Mouse (Mus musculus): ENCODE measurements at regions not wholly inside any gene's neighbourhood (a gene's known extent, or its start where the extent isn't known, plus 50 kb on each side); places are given as distances from the start of the nearest gene placed in this dataset.

DNA sequence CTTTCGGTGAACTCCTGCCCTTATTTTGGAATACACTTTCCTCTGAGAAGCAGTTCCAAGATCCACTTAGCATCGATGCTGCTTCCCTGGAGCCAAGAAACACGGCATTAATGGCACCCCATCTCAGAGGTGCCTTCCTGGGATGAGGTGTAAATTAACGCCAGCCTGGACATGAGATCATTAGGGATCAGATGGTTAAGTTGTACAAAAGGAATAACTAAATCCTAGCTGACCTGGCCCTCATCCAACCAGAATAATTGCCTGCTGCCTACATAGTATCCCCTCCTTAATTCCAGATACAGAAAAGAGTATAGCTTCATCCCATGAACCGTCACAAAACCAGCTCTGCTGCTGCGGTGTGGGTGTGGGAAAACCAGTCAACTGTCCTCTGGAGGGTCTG lies 304.6 kb upstream of the Nfe2l3 start:
- Histone ChIP-seq H3K9ac (replicated peaks; ENCODE audit: low read depth, low read length) (no peak overlapping the region), H3K4me3 (ENCODE audit: low read depth, low read length) (no peak overlapping the region), H3K27me3 (ENCODE audit: control insufficient read depth, insufficient read depth, low read length) (no peaks in the 10 kb centered on the region), H3K27ac (ENCODE audit: low read depth, low read length) (no peak overlapping the region), H3K36me3 (ENCODE audit: control insufficient read depth, insufficient read depth, low read length) (no peaks in the 10 kb centered on the region), H3K4me1 (ENCODE audit: control insufficient read depth, insufficient read depth, low read length) (no peaks in the 10 kb centered on the region), H3K4me2 (ENCODE audit: low read depth, low read length) (no peak overlapping the region), H3K9me3 (ENCODE audit: control insufficient read depth, low read length) (no peaks in the 10 kb centered on the region)
- 66% methylated on average over 6 of the region's 6 CpGs for WGBS
- ATAC-seq (ENCODE audit: low read depth): no peak

- no peak overlapping the region for H3K4me2 ChIP-seq (ENCODE audit: low read depth, low read length)
- no peak overlapping the region for H3K27ac ChIP-seq (ENCODE audit: low read depth, low read length)
- H3K4me1 ChIP-seq (ENCODE audit: control insufficient read depth, insufficient read depth, low read length): no peaks in the 10 kb centered on the region
- H3K27me3 ChIP-seq (ENCODE audit: control insufficient read depth, insufficient read depth, low read length): no peaks in the 10 kb centered on the region
- no peak overlapping the region for H3K4me3 ChIP-seq (ENCODE audit: low read depth, low read length)
- ATAC-seq (ENCODE audit: low read depth): no peak
- 95% methylated on average over 13 of the region's 13 CpGs for WGBS
- no peak overlapping the region for H3K9ac ChIP-seq (replicated peaks; ENCODE audit: low read depth, low read length)
- no peaks in the 10 kb centered on the region for H3K9me3 ChIP-seq (ENCODE audit: control insufficient read depth, low read length)
- H3K36me3 ChIP-seq (ENCODE audit: control insufficient read depth, insufficient read depth, low read length): no peaks in the 10 kb centered on the region
Measured at GRCm38 (mm10) chr6:51129096-51129495, 303.4 kb upstream of the Nfe2l3 start.

DNA sequence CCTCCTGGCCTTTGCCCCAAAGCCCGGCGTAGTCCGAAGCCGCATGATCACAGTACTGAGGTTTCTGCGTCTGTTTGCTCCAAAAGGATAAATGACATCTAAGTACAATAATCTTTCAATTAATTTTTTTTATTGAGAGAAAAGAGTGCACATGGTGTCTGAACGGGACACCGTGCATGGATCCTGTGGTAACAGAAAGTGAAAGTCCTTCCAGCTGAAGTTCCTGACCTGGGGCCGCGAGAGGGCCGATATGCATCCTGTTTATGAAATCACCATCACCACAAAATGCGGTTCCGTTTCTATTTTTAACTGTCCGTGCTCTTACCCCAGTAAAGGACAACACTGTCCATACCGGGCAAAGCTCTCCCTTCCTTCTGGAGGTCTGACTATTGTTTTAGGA lies 302.9 kb upstream of the Nfe2l3 start:
- 95% methylated on average over 14 of the region's 14 CpGs for WGBS
- no peak for ATAC-seq (ENCODE audit: low read depth)
- Histone ChIP-seq H3K4me1 (ENCODE audit: control insufficient read depth, insufficient read depth, low read length) (no peaks in the 10 kb centered on the region), H3K4me2 (ENCODE audit: low read depth, low read length) (no peak overlapping the region), H3K36me3 (ENCODE audit: control insufficient read depth, insufficient read depth, low read length) (no peaks in the 10 kb centered on the region), H3K9ac (replicated peaks; ENCODE audit: low read depth, low read length) (no peak overlapping the region), H3K9me3 (ENCODE audit: control insufficient read depth, low read length) (no peaks in the 10 kb centered on the region), H3K27ac (ENCODE audit: low read depth, low read length) (no peak overlapping the region), H3K4me3 (ENCODE audit: low read depth, low read length) (no peak overlapping the region), H3K27me3 (ENCODE audit: control insufficient read depth, insufficient read depth, low read length) (no peaks in the 10 kb centered on the region)

DNA sequence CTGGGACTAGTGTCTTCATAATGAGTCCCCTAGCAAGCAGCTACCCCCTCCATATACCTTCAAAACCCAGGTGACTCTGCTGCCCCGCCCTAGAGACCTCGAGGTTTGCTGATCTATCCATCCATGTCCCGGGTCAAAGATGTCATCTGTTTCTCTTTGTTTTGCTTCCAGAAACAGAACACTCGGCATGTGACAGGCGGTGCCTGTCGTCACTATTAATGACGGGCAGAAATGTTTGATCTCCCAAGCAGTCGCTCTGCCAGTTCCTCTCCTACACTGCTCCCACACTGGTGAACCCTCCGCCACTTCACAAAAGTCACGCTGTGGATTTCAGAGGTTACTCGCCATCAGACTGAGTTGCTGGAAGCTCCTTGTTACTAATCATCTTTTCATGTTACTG lies 287.7 kb upstream of the Nfe2l3 start:
- Histone ChIP-seq H3K4me2 (ENCODE audit: low read depth, low read length) (no peak overlapping the region), H3K36me3 (ENCODE audit: control insufficient read depth, insufficient read depth, low read length) (no peaks in the 10 kb centered on the region), H3K9ac (replicated peaks; ENCODE audit: low read depth, low read length) (no peak overlapping the region), H3K4me3 (ENCODE audit: low read depth, low read length) (no peak overlapping the region), H3K9me3 (ENCODE audit: control insufficient read depth, low read length) (no peaks in the 10 kb centered on the region), H3K27me3 (ENCODE audit: control insufficient read depth, insufficient read depth, low read length) (no peaks in the 10 kb centered on the region), H3K4me1 (ENCODE audit: control insufficient read depth, insufficient read depth, low read length) (no peaks in the 10 kb centered on the region), H3K27ac (ENCODE audit: low read depth, low read length) (no peak overlapping the region)
- 80% methylated on average over 11 of the region's 11 CpGs for WGBS
- ATAC-seq (ENCODE audit: low read depth): no peak

GRCm38 (mm10) chr6:51145863-51146262 lies 286.6 kb upstream of the Nfe2l3 start:
- H3K27me3 ChIP-seq (ENCODE audit: control insufficient read depth, insufficient read depth, low read length): no peaks in the 10 kb centered on the region
- H3K4me2 ChIP-seq (ENCODE audit: low read depth, low read length): no peak overlapping the region
- H3K36me3 ChIP-seq (ENCODE audit: control insufficient read depth, insufficient read depth, low read length): no peaks in the 10 kb centered on the region
- H3K4me1 ChIP-seq (ENCODE audit: control insufficient read depth, insufficient read depth, low read length): no peaks in the 10 kb centered on the region
- ATAC-seq (ENCODE audit: low read depth): no peak
- H3K27ac ChIP-seq (ENCODE audit: low read depth, low read length): no peak overlapping the region
- H3K4me3 ChIP-seq (ENCODE audit: low read depth, low read length): no peak overlapping the region
- WGBS: 78% methylated on average over 4 of the region's 4 CpGs
- no peaks in the 10 kb centered on the region for H3K9me3 ChIP-seq (ENCODE audit: control insufficient read depth, low read length)
- no peak overlapping the region for H3K9ac ChIP-seq (replicated peaks; ENCODE audit: low read depth, low read length)

DNA sequence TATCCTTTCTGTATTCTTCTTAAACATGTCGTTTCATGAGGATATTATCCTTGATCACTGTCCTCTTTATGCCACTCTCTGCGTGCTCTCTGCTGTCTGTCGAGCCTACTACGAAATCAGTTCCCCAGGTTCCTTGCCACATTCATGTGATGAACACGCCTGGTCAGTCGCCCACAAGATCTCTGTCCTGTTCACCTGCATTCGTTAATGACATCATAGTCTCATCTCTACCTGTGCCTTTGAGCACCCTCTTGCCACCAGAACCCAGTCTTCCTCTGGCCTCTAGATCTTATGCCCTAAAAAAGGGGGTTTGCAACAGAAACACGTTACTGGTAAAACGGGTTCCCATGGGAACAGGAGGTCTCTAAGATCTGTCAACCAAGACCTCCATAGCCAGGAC lies 283.6 kb upstream of the Nfe2l3 start:
- no peak overlapping the region for H3K9ac ChIP-seq (replicated peaks; ENCODE audit: low read depth, low read length)
- H3K4me3 ChIP-seq (ENCODE audit: low read depth, low read length): no peak overlapping the region
- no peaks in the 10 kb centered on the region for H3K4me1 ChIP-seq (ENCODE audit: control insufficient read depth, insufficient read depth, low read length)
- no peak for ATAC-seq (ENCODE audit: low read depth)
- H3K9me3 ChIP-seq (ENCODE audit: control insufficient read depth, low read length): no peaks in the 10 kb centered on the region
- H3K27me3 ChIP-seq (ENCODE audit: control insufficient read depth, insufficient read depth, low read length): no peaks in the 10 kb centered on the region
- H3K36me3 ChIP-seq (ENCODE audit: control insufficient read depth, insufficient read depth, low read length): no peaks in the 10 kb centered on the region
- WGBS: 93% methylated on average over 9 of the region's 9 CpGs
- no peak overlapping the region for H3K4me2 ChIP-seq (ENCODE audit: low read depth, low read length)
- H3K27ac ChIP-seq (ENCODE audit: low read depth, low read length): no peak overlapping the region

- Histone ChIP-seq H3K4me1 (ENCODE audit: control insufficient read depth, insufficient read depth, low read length) (no peaks in the 10 kb centered on the region), H3K36me3 (ENCODE audit: control insufficient read depth, insufficient read depth, low read length) (no peaks in the 10 kb centered on the region)
Measured at GRCm38 (mm10) chr6:51150066-51150465, 282.4 kb upstream of the Nfe2l3 start.

GRCm38 (mm10) chr6:51150486-51150885 lies 282.0 kb upstream of the Nfe2l3 start:
- H3K9ac ChIP-seq (replicated peaks; ENCODE audit: low read depth, low read length): no peak overlapping the region

More at GRCm38 (mm10) chr6:51150066-51150465, 282.4 kb upstream of the Nfe2l3 start:
- H3K27ac ChIP-seq (ENCODE audit: low read depth, low read length): no peak overlapping the region
- H3K4me2 ChIP-seq (ENCODE audit: low read depth, low read length): no peak overlapping the region
- no peak overlapping the region for H3K4me3 ChIP-seq (ENCODE audit: low read depth, low read length)
- no peak overlapping the region for H3K9ac ChIP-seq (replicated peaks; ENCODE audit: low read depth, low read length)
- no peaks in the 10 kb centered on the region for H3K27me3 ChIP-seq (ENCODE audit: control insufficient read depth, insufficient read depth, low read length)
- H3K9me3 ChIP-seq (ENCODE audit: control insufficient read depth, low read length): no peaks in the 10 kb centered on the region
- no peak for ATAC-seq (ENCODE audit: low read depth)
- 89% methylated on average over 2 of the region's 2 CpGs for WGBS

DNA sequence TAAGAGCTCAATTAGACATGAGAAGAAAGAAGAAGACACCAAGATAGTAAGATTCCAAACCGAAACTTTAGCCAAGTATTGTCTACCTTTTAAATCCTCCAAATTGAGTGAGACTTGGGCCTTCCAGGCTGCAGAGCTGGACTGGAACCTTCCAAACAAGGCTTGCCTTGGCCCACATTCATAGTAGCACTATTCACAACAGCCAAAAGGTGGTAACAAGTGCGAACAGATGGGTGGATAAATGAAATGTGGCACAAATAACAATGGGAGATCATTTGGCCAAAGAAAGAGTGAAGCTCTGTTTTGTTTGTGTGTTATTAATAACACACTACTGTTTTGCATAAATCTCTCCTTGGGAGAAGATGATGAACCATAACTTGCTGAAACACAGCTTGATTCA lies 281.6 kb upstream of the Nfe2l3 start:
- H3K9me3 ChIP-seq (ENCODE audit: control insufficient read depth, low read length): no peaks in the 10 kb centered on the region
- no peaks in the 10 kb centered on the region for H3K27me3 ChIP-seq (ENCODE audit: control insufficient read depth, insufficient read depth, low read length)
- no peak overlapping the region for H3K27ac ChIP-seq (ENCODE audit: low read depth, low read length)
- no peaks in the 10 kb centered on the region for H3K4me1 ChIP-seq (ENCODE audit: control insufficient read depth, insufficient read depth, low read length)
- ATAC-seq (ENCODE audit: low read depth): no peak
- no peak overlapping the region for H3K9ac ChIP-seq (replicated peaks; ENCODE audit: low read depth, low read length)
- H3K36me3 ChIP-seq (ENCODE audit: control insufficient read depth, insufficient read depth, low read length): no peaks in the 10 kb centered on the region
- H3K4me3 ChIP-seq (ENCODE audit: low read depth, low read length): no peak overlapping the region
- WGBS: 85% methylated on average over 2 of the region's 2 CpGs
- no peak overlapping the region for H3K4me2 ChIP-seq (ENCODE audit: low read depth, low read length)

More at GRCm38 (mm10) chr6:51150486-51150885, 282.0 kb upstream of the Nfe2l3 start:
- Histone ChIP-seq H3K4me2 (ENCODE audit: low read depth, low read length) (no peak overlapping the region), H3K4me3 (ENCODE audit: low read depth, low read length) (no peak overlapping the region), H3K27me3 (ENCODE audit: control insufficient read depth, insufficient read depth, low read length) (no peaks in the 10 kb centered on the region), H3K4me1 (ENCODE audit: control insufficient read depth, insufficient read depth, low read length) (no peaks in the 10 kb centered on the region), H3K36me3 (ENCODE audit: control insufficient read depth, insufficient read depth, low read length) (no peaks in the 10 kb centered on the region), H3K9me3 (ENCODE audit: control insufficient read depth, low read length) (no peaks in the 10 kb centered on the region), H3K27ac (ENCODE audit: low read depth, low read length) (no peak overlapping the region)
- WGBS: 94% methylated on average over 7 of the region's 7 CpGs
- ATAC-seq (ENCODE audit: low read depth): no peak
